Mouse (Mus musculus) adrenal gland, postnatal 10 days (tissue): ENCODE measurements around the gene Duxbl2. TPM values are rescaled to one million over a fixed set of nuclear protein-coding genes. Genes with fewer than 3 reads are reported as not detected.
"Not testable (repeated sequence)": the region's sequence is repeated elsewhere in the genome, so short reads cannot be mapped to it uniquely, and the experiment has no call there.

ENCODE experiments used
- DNase-seq: peaks from one replicate; pipeline ENCODE4 v3.0.0; 2021; ENCODE audit warnings: mixed read lengths
- long read RNA-seq, 2 experiments: library from polyadenylated mRNA; stranded (forward); transcript quantifications; one replicate each; pipeline ENCODE4 v2.0.0; 2021
- total RNA-seq, 2 experiments: library from RNA; stranded (reverse); gene quantifications; 2 replicates each; pipeline ENCODE4 v1.2.3; 2021

Duxbl2 gene
- 1 to 10 TPM in 1 of 2 experiments, under 1 TPM in 1; 0.36 to 1.2 TPM for total RNA-seq
- long read RNA-seq, experiment 1, partial matches to known transcripts, result 0 of 1 reads
- long read RNA-seq, experiment 1, other reads (novel, unspliced or antisense), result 0 of 1 reads
- long read RNA-seq, experiment 2, partial matches to known transcripts, result 0 of 1 reads
- long read RNA-seq, experiment 2, other reads (novel, unspliced or antisense), result 1 of 1 reads

DNA sequence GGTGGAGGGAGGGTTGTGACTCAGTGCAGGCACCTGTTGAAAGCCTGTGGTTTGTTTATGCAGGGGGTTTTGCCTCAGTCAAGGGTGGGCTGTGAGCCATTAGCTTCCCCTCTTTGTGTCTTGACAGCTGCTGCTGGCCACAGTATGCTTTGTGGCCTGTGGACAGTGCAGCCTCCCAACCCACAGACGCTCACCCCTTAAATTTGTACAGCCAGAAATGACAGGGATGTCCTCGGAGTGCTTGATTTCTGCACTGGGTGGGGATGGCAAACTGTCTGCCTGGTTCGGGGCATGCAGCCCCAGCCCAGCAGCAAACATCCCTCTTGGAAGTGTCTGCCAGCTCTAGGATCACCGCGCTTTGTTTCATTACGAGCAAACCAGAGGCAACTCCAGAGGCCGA lies at the start of gene Duxbl2:
TSS of gene Duxbl2 (plus strand) at position 200 of the 400 bp plus-strand sequence.
- not testable (repeated sequence) for DNase-seq

DNA sequence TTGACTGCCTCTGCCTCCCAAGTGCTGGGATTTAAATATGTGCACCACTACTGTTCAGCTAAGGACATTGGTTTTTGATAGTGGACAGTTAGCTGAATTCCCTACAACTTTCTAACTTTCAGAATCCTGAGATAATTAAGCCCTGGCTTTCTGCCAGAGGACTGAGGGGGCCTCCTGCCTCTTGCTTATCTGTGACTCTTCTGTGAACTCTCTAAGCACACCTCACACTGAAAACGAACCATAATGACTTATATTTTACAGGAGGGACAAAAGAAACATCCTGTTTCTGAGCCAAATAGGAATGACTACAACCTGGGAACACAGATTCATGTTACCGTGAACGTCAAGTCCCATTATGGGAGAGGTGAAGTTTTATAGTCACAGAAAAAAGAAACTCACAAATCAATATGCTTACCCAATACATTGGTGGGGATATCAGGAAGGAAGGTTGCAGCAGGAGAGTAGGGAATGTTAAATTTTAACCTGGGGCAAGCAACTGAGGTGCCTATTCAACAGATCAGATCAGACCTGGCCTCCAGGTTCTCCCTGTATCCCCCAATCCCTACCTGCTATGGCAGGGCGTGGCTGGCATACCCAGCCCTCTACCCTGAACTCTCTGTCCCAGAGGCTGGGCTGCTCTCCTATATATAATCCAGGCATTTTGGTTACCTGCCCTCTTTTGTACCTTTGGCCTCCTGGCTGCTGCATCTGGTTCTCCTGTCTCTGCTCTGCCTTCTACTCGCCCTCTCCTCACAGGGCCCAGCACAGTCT lies 41.3 kb upstream of the Duxbl2 start:
- DNase-seq, result not testable (repeated sequence)

- DNase-seq, result not testable (repeated sequence)
Measured at GRCm38 (mm10) chr14:26081216-26081615, 36.9 kb upstream of the Duxbl2 start, which contains the start of gene Cphx2. Cphx2 (plus strand) TSS chr14:26081516.

DNA sequence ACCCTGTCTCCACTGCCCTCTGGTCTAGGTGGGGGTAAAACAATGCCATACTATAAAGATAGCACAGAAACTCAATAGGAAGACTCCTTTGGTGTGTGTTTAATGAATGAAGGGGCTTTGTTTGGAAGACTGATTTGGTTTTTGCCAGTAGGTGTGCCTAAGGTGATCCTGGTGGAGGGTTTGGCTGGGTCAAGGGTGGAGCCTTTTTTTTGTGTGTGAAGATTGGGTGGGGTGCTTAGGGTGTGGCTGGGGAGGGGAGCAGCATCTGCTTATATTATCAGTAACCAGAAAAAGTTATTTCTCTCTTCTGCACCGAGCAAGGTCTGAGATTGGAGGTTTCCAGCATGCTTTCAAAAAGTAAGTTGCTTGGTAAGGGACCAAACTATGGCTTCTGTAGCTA lies 36.2 kb upstream of the Duxbl2 start, which contains the start of gene Cphx3:
TSS of gene Cphx3 (plus strand) at position 301 of the 400 bp plus-strand sequence.
- DNase-seq, result not testable (repeated sequence)

- not testable (repeated sequence) for DNase-seq
Measured at GRCm38 (mm10) chr14:26097622-26098021, 20.5 kb upstream of the Duxbl2 start.

- DNase-seq, result not testable (repeated sequence)
Measured at GRCm38 (mm10) chr14:26118550-26119000, 426 bp downstream of the Duxbl2 start.

- not testable (repeated sequence) for DNase-seq
Measured at GRCm38 (mm10) chr14:26119095-26119494, 946 bp downstream of the Duxbl2 start.

GRCm38 (mm10) chr14:26147095-26147494 lies 28.9 kb downstream of the Duxbl2 start:
- not testable (repeated sequence) for DNase-seq

DNA sequence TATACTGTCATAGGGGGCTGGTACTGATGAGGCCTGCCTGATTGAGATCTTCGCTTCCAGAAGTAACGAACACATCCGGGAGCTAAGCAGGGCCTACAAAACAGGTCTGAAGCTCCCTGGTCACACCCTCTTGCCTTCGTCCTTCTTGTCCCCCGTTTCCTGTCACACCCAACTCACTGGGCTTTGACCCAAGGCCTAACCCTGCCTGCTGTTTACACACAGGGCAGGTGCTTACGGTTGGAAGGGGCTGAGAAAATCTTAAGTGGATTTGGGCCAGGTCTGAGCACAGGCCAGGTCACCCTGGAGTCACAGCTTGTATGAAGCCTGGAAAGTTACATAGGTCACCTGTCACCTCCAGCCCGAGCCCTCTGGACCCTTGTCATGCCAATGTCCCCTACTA lies 37.9 kb downstream of the Duxbl2 start:
- DNase-seq, result not testable (repeated sequence)

DNA sequence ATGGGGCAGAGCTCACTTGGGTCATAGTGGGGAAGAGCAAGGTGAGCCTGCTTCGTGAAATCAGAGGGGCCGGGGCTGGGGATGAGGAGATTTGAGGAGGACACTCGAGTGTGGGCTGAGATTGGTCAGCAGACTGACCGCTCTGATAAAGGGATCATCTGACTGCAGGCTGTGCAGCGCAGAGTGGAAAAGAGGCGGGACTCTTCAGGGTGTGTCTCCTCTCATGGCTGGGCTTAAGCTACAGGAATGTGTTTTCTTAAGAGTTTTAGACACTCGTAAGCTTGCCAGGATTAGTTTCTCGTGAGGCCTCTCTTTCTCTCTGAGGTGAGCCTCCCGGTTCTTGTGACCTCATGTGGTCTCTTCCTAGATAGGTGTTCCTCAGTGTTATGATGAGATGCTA lies 43.0 kb downstream of the Duxbl2 start:
- DNase-seq, result not testable (repeated sequence)

- DNase-seq, result not testable (repeated sequence)
Measured at GRCm38 (mm10) chr14:26162423-26162822, 44.3 kb downstream of the Duxbl2 start.

DNA sequence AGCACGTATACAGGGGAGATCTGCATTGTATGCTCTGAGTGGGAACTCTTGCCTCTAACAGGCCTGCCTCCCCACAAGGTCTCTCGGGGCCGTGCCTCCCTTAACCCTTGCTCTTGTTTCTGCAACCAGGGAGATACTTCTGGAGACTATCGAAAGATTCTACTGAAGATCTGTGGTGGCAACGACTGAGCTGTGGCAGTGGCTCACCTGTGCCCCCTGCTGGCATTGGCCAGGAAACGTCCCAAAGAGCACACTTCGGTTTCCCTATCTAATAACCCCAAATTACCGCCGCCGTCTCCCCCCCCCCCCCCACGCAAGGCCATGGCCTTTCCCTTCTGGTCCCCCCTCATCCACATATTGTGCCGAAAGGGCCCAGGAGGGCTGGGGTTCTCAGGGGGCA lies 47.1 kb downstream of the Duxbl2 start:
- not testable (repeated sequence) for DNase-seq

DNA sequence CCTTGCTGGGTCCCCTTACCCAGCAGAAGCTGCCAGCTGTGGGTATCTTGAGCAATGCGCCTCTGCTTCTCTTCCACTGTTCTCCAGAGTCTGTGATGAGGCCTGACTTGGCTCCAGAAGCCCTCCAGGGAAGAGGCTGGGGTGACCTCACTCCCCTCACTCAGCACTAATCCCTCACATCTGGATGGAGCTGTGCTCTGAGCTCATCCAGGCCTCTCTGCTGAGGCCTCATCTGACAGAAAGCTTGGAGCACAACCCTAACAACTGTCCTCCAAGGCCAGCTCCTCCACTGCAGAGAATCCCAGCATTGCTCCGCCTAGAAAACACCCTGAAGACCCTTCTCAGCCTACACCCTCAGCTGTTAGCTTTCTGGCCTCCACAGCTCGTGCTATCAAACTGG lies 55.8 kb downstream of the Duxbl2 start:
- DNase-seq, result not testable (repeated sequence)

DNA sequence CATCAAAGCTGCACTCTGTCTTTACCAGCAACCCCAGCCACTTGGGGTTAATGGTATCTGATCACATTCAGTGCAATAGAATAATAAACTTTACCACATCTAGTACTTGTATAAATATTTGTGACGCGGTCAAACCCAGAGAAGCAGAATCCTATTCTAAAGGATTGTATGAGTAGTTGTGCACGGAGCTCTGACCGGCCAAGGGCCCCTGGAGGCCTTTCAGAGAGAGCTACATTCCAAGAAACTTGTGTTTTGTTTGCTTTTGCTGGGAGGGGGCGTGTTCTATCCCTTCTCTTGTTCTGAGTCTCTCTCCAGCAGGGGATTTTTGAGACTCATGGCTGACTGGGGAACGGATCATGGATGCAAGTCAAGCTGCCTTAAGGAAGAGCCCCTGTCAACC lies 56.9 kb downstream of the Duxbl2 start:
- not testable (repeated sequence) for DNase-seq

Other genes starting within 250 kb of the Duxbl2 start
- 1 to 10 TPM; 2.6 to 5.2 TPM for gene Plac9a, start 215.2 kb upstream of the Duxbl2 start, total RNA-seq
- gene Tmem254a, start 190.7 kb upstream of the Duxbl2 start, total RNA-seq, result 1 to 10 TPM; 4.0 to 5.6 TPM
- not detected for gene Cphx1, start 180.0 kb upstream of the Duxbl2 start, total RNA-seq
- gene Duxbl1, start 139.8 kb upstream of the Duxbl2 start, total RNA-seq, result 1 to 10 TPM in 1 of 2 experiments, under 1 TPM in 1; 0.21 to 1.5 TPM
- gene Gm9780, start 75.6 kb upstream of the Duxbl2 start, total RNA-seq, result 10 to 100 TPM; 19.2 to 27.0 TPM
- gene Tmem254c, start 51.0 kb upstream of the Duxbl2 start, total RNA-seq, result 10 to 100 TPM; 16.1 to 28.1 TPM
- gene Cphx2, start 36.8 kb upstream of the Duxbl2 start, total RNA-seq, result not detected
- not detected for gene Cphx3, start 36.1 kb upstream of the Duxbl2 start, total RNA-seq
- 10 to 100 TPM; 58.1 to 64.7 TPM for gene Plac9b, start 64.1 kb downstream of the Duxbl2 start, total RNA-seq
- gene Tmem254b, start 88.7 kb downstream of the Duxbl2 start, total RNA-seq, result 10 to 100 TPM; 18.5 to 23.2 TPM
- 1 to 10 TPM in 1 of 2 experiments, under 1 TPM in 1; 0.84 to 1.2 TPM for gene Duxbl3, start 139.6 kb downstream of the Duxbl2 start, total RNA-seq